Mouse (Mus musculus): ENCODE measurements around the gene Golph3l.
"Not testable (repeated sequence)": the region's sequence is repeated elsewhere in the genome, so short reads cannot be mapped to it uniquely, and the experiment has no call there.

The Golph3l gene

GRCm38 (mm10) chr3:95588604-95589086 lies at the start of gene Golph3l:
Golph3l (plus strand) TSS chr3:95588934.
- DNase-seq = peak; percentile 99

- DNase-seq = no peak
These were observed 49.8 kb upstream of the Golph3l start for GRCm38 (mm10) chr3:95538936-95539335.

- no peak for DNase-seq
These were observed 48.9 kb upstream of the Golph3l start for GRCm38 (mm10) chr3:95539837-95540236.

GRCm38 (mm10) chr3:95541186-95541585 lies 47.5 kb upstream of the Golph3l start:
- not testable (repeated sequence) for DNase-seq

- no peak for DNase-seq
These were observed 46.6 kb upstream of the Golph3l start for GRCm38 (mm10) chr3:95542171-95542570.

GRCm38 (mm10) chr3:95542981-95543380 lies 45.8 kb upstream of the Golph3l start:
- DNase-seq = no peak

GRCm38 (mm10) chr3:95550176-95550575 lies 38.6 kb upstream of the Golph3l start:
- no peak for DNase-seq

- DNase-seq = no peak
These were observed 34.7 kb upstream of the Golph3l start for GRCm38 (mm10) chr3:95553986-95554385.

GRCm38 (mm10) chr3:95559437-95559836 lies 29.3 kb upstream of the Golph3l start, which contains the start of gene Hormad1:
Hormad1 (plus strand) TSS chr3:95559677.
- DNase-seq = no peak

- DNase-seq = no peak
These were observed 28.0 kb upstream of the Golph3l start for GRCm38 (mm10) chr3:95560738-95561137.

GRCm38 (mm10) chr3:95561826-95562225 lies 26.9 kb upstream of the Golph3l start:
- no peak for DNase-seq

GRCm38 (mm10) chr3:95569585-95569984 lies 19.1 kb upstream of the Golph3l start:
- no peak for DNase-seq

GRCm38 (mm10) chr3:95587754-95588603 lies 755 bp upstream of the Golph3l start:
- no peak for DNase-seq

GRCm38 (mm10) chr3:95598734-95599133 lies 10.0 kb downstream of the Golph3l start:
- no peak for DNase-seq

GRCm38 (mm10) chr3:95601287-95601686 lies 12.6 kb downstream of the Golph3l start:
- no peak for DNase-seq

GRCm38 (mm10) chr3:95606096-95606495 lies 17.4 kb downstream of the Golph3l start:
- no peak for DNase-seq

GRCm38 (mm10) chr3:95609195-95609594 lies 20.5 kb downstream of the Golph3l start:
- no peak for DNase-seq

- no peak for DNase-seq
These were observed 25.3 kb downstream of the Golph3l start for GRCm38 (mm10) chr3:95613996-95614395.

- no peak for DNase-seq
These were observed 29.8 kb downstream of the Golph3l start for GRCm38 (mm10) chr3:95618511-95618910.

- DNase-seq = no peak
These were observed 32.5 kb downstream of the Golph3l start for GRCm38 (mm10) chr3:95621241-95621640.

GRCm38 (mm10) chr3:95622421-95622820 lies 33.7 kb downstream of the Golph3l start:
- not testable (repeated sequence) for DNase-seq

GRCm38 (mm10) chr3:95623551-95623950 lies 34.8 kb downstream of the Golph3l start:
- DNase-seq = no peak

- not testable (repeated sequence) for DNase-seq
These were observed 35.3 kb downstream of the Golph3l start for GRCm38 (mm10) chr3:95623991-95624515.
